Mouse (Mus musculus) layer of hippocampus, adult 8-10 months (tissue): Measurements from ENCODE around the gene Mc1r. TPM values are rescaled to one million over a fixed set of nuclear protein-coding genes. Genes with fewer than 3 reads are reported as not detected.

Source experiments
- DNase-seq, 2 experiments: peaks; one replicate each; pipeline ENCODE4 v3.0.0; 2022; ENCODE audit warnings: low spot score in 2 of 2
- total RNA-seq, 4 experiments: library from RNA; stranded (reverse); gene quantifications; 2 replicates each; pipeline ENCODE4 v1.2.4; 2022

The Mc1r gene
- total RNA-seq: under 1 TPM in 1 of 4 experiments, not detected in 3; 0.08 TPM

- DNase-seq: peak in 1 of 2 experiments; percentile 72
Measured at GRCm38 (mm10) chr8:123406786-123407185, at the start of gene Mc1r. TSS of gene Mc1r (plus strand) at chr8:123407107.

GRCm38 (mm10) chr8:123361082-123361739 lies 45.7 kb upstream of the Mc1r start:
- peak; percentile 48 to 88 for DNase-seq

- DNase-seq: peak; percentile 95
Measured at GRCm38 (mm10) chr8:123373403-123374238, 33.3 kb upstream of the Mc1r start, which contains the start of gene Tcf25. TSS of gene Tcf25 (plus strand) at chr8:123373753.

GRCm38 (mm10) chr8:123374239-123374578 lies 32.7 kb upstream of the Mc1r start:
- DNase-seq: peak; percentile 90 to 93

DNA sequence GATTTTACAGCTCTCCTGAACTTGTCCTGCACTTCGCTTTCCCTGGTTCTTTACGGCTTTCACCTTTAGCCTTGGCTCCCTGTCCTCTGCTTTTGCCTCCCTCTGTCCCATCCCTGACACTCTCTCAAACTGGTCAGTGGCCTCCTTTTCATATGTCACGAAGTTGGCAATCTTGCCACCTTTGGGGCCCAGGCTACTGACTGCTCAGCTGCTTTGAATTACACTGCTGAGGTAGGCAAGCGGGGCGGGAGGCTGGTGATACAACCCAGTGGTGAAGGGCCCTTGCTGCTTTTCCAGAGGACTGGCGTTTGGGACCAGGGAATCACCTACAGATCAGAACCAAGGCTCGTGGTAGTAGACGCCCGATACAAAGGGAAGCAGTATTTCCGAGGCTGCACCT lies 31.2 kb upstream of the Mc1r start:
- DNase-seq: no peak

GRCm38 (mm10) chr8:123376106-123376505 lies 30.8 kb upstream of the Mc1r start:
- DNase-seq: no peak

- DNase-seq: no peak
Measured at GRCm38 (mm10) chr8:123381711-123382110, 25.2 kb upstream of the Mc1r start.

GRCm38 (mm10) chr8:123382516-123382915 lies 24.4 kb upstream of the Mc1r start:
- DNase-seq: no peak

DNA sequence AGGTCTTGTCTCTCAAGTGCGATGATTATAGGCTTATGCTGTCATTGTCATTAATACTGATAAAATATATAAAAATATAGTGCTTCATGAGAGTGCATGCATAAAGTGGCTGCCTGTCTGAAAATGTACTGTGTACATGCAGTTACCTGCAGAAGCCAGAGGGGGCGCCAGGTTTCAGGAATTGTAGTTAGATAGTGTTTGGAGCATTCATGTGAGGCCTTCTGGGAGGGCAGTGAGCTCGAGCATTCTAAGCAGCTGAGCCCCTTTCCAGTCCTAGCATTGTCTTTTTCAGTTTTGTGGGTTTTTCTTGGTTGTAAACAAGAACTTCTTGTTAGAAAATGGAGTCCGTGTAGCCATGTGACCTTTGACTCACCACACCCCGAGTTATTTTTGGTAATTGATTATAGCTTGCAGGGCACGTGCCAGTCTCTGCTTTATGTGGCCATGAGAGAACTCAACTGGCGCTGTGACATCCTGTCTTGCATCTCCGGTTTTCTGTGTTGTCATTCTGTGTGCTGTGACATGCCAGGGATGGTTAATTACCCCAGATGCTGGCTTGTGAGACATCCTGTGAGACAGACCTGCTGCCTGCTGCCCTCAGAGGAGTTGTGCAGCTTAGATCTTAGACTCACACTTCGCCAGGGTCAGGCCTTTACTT lies 21.9 kb upstream of the Mc1r start:
- DNase-seq: no peak

- DNase-seq: no peak
Measured at GRCm38 (mm10) chr8:123387041-123387440, 19.9 kb upstream of the Mc1r start.

- no peak for DNase-seq
Measured at GRCm38 (mm10) chr8:123387801-123388200, 19.1 kb upstream of the Mc1r start.

DNA sequence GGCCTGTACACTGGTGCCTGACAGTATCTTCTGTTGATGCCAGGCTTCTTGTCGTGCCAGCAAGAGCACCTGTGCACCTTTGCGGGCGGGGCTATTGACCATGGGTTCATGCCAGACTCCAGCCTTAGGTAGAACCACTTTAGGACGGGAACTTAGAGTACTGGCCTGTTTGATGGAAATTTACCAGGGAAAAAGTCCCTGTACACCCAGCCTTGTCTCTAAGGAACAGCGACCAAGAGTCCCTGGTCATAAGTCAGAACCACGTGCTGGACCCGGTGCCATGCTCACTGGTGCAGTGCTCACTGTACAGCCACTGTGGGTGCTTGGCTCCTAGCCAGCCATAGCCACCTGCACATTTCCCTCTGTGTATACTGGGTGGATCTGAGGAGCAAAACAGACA lies 17.9 kb upstream of the Mc1r start:
- DNase-seq: no peak

- no peak for DNase-seq
Measured at GRCm38 (mm10) chr8:123398308-123398707, 8.6 kb upstream of the Mc1r start.

GRCm38 (mm10) chr8:123401936-123402335 lies 5.0 kb upstream of the Mc1r start:
- DNase-seq: no peak

DNA sequence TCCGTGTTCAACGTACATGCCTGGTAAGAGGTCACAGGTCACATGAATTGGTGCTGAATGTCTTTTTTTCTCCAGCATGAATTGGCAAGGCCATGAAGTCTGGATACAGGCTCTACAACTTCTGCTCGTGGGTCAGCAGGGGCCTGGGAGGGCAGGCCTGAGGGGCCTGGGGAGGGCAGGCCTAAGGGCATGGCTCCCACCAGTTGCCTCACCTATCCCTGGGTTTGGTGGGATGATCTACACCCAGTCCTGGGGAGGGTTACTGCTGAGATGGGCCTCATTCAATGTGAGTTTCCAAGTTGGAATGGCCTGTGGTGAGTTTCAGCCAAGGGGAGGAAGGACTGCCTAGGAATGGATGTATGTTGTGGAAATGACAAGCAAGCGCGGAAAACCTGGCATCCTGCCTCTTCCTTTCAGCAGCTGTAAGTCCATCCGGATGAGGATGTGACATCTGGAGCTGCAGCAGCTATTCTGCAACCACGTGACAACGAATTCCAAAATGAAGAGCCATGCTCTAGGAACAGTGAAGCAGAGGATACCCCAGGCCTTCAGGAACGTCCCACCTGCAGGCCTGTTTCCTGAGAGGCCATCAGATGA lies 4.1 kb upstream of the Mc1r start:
- no peak for DNase-seq

- no peak for DNase-seq
Measured at GRCm38 (mm10) chr8:123404521-123404920, 2.4 kb upstream of the Mc1r start.

- no peak for DNase-seq
Measured at GRCm38 (mm10) chr8:123407612-123408011, 705 bp downstream of the Mc1r start.

- DNase-seq: no peak
Measured at GRCm38 (mm10) chr8:123408586-123409544, 2.0 kb downstream of the Mc1r start.

- no peak for DNase-seq
Measured at GRCm38 (mm10) chr8:123410049-123410587, 3.2 kb downstream of the Mc1r start.

DNA sequence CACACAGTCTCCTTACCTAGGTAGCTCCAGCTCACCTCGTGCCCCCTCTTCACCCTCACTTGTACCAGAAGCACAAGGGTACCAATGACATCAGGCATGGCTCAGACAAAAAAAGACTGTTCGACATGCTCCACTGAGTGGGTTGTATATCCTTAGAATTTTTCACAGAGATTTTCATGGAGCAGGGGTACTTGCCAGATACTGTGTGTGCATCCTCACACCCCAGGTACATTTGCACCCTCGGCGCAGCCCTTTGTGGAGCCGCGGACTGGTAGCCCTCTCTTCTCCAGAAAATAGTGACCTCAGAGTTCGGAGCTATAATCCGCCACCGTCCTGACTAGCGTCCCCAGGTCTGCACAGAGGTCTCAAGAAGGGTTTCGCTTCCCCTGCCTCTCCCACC lies 3.9 kb downstream of the Mc1r start:
- no peak for DNase-seq
